Mouse (Mus musculus): Measurements from ENCODE around the gene Oard1. TPM values are rescaled to one million over a fixed set of nuclear protein-coding genes. Genes with fewer than 3 reads are reported as not detected.

Gene Oard1
- polyA plus RNA-seq, 1 experiment from 2014 or later, result 76.8 TPM

DNA sequence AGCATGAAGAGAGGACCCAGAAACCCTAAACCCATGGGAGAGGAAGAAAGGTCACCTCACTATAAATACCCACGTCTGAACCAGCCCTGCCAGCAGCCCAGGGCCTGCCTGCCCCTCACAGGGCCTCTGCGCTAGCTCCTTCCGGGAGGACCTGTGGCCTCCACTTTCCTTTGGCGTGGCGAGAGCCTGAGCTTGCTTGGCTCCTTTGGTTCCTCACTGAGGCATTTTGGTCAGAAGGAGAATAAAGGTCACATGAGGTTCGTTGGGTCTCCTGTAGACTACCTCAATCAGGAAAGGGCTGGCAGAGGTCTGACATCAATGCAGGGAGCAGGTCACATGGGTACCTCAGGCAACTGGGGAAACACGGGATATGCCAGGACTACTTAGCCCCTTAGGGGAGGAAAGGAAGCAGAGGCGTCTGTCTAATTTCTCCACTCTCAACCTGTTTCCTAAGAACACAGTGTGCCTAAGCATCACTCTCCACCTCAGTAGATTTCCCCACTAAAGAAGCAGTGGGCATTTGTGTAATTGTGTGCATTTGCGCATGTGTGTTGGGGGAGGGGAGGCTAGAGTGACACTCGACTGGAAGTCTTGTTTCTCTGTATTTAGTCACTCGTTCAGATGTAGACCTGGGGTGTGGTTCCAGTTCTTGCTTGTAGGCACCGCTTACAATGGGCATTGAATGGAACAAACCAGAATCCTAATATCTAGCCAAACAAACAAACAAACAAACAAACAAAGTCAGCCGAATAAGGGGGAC is 17.4 kb downstream of the Oard1 start:
- Histone ChIP-seq H3K9me3 (ENCODE audit: control insufficient read depth, low read length) (no peaks in the 10 kb centered on the region), H3K4me1 (replicated peaks; ENCODE audit: control insufficient read depth, insufficient read depth, low read length) (peaks cover 30% of the 10 kb centered on the region), H3K27ac (ENCODE audit: low read depth, low read length) (no peak overlapping the region; the same call in 1 of the 2 replicates), H3K4me3 (ENCODE audit: low read depth, low read length) (no peak overlapping the region), H3K36me3 (ENCODE audit: control insufficient read depth, insufficient read depth, low read length) (no peaks in the 10 kb centered on the region), H3K4me2 (no peak overlapping the region; the same call in 1 of the 2 replicates), H3K9ac (ENCODE audit: low read depth, low read length) (no peak overlapping the region), H3K27me3 (replicated peaks; ENCODE audit: control insufficient read depth, insufficient read depth, low read length) (no peaks in the 10 kb centered on the region)
- no peak for ATAC-seq (replicated peaks; ENCODE audit: low FRiP score)
- DNase-seq (ENCODE audit: low spot score), result no peak
- 57% methylated on average over 13 of the region's 13 CpGs for WGBS

DNA sequence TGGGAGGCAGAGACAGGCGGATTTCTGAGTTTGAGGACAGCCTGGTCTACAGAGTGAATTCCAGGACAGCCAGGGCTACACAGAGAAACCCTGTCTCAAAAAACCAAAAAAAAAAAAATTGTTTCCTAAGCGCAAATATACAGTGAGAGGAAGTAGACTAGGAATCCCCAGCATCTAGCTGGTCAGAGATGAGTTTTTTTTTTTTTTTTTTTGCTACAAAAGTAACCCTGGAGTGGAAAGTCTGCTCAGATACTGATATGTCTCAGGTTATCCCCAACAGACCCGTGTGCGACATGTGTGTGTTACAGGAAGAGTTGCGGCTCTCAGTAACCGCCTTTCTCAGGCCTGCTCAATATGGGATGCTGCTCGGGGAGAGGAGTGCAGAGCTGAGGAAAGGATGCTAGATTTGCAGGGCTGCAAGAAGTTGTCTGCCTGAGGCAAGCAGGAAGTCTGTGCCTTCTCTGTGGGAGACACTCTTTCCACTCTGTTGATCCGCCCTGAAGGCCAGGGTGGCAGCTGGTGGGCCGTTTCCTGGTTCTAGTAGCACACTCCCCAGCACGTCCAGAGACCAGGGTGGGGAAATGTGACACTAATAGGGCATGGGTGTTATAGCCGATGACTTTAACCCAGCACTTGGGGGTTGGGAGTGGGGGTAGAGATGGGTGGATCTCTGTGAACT is 18.2 kb downstream of the Oard1 start:
- no peak for ATAC-seq (replicated peaks; ENCODE audit: low FRiP score)
- DNase-seq (ENCODE audit: low spot score), result no peak
- Histone ChIP-seq H3K4me3 (ENCODE audit: low read depth, low read length) (no peak overlapping the region), H3K4me1 (replicated peaks; ENCODE audit: control insufficient read depth, insufficient read depth, low read length) (peaks cover 38% of the 10 kb centered on the region), H3K36me3 (ENCODE audit: control insufficient read depth, insufficient read depth, low read length) (no peaks in the 10 kb centered on the region), H3K9ac (ENCODE audit: low read depth, low read length) (no peak overlapping the region; the same call in 1 of the 2 replicates), H3K9me3 (ENCODE audit: control insufficient read depth, low read length) (no peaks in the 10 kb centered on the region), H3K27ac (ENCODE audit: low read depth, low read length) (no peak overlapping the region), H3K4me2 (no peak overlapping the region), H3K27me3 (replicated peaks; ENCODE audit: control insufficient read depth, insufficient read depth, low read length) (no peaks in the 10 kb centered on the region)
- 56% methylated on average over 11 of the region's 11 CpGs for WGBS

DNA sequence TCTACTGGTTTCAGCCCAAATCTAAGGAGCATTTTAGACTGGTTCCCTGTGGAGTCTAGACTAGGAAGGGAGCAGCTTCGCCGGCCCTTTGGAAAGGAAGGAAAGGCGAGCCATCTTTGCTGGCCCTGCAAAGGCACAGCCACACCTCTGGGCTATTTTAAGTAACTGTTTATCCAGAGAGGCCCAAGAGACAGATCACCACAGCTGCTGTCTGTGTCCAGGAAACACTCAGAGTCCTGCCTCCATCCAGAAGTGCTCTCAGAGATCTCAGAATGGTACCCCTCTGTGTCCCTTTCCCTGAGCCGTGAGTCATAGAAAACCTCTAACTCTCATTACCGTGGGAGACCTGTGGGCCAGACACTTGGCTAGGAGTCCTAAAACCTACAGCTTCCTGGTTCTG is 20.6 kb downstream of the Oard1 start:
- Histone ChIP-seq H3K9me3 (ENCODE audit: control insufficient read depth, low read length) (no peaks in the 10 kb centered on the region), H3K9ac (ENCODE audit: low read depth, low read length) (0 out of 2 replicates have a peak overlapping the region, but pooled peaks have one; percentile 20), H3K27me3 (replicated peaks; ENCODE audit: control insufficient read depth, insufficient read depth, low read length) (no peaks in the 10 kb centered on the region), H3K27ac (ENCODE audit: low read depth, low read length) (0 out of 2 replicates have a peak overlapping the region, but pooled peaks have one; percentile 19), H3K36me3 (ENCODE audit: control insufficient read depth, insufficient read depth, low read length) (no peaks in the 10 kb centered on the region), H3K4me1 (replicated peaks; ENCODE audit: control insufficient read depth, insufficient read depth, low read length) (peaks cover 40% of the 10 kb centered on the region), H3K4me2 (no peak overlapping the region), H3K4me3 (ENCODE audit: low read depth, low read length) (no peak overlapping the region)
- DNase-seq (ENCODE audit: low spot score) (no peak), ATAC-seq (replicated peaks; ENCODE audit: low FRiP score) (no peak)
- WGBS, result 21% methylated on average over 5 of the region's 5 CpGs

DNA sequence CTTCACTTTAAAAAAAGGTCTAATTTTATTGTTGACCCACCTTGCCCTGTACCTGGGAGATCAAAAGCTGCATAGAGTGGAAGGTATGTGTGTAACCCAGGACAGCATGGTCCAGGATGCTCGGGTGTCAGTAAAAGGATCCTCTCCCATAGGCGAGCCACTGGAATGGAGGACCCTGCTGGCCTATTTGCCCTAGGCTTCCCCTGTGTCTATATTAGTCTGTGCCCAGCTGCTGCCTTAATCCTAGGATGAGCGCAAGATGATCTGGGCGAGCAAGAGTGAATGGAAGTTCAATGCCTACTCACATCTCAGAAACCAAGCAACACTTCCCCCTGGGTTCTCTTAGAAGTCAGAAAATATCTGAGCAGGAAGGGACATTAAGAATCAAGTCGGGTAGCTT is 21.2 kb downstream of the Oard1 start:
- WGBS, result 68% methylated on average over 5 of the region's 5 CpGs
- DNase-seq (ENCODE audit: low spot score) (no peak), ATAC-seq (replicated peaks; ENCODE audit: low FRiP score) (no peak)
- no peak overlapping the region for H3K9ac ChIP-seq (ENCODE audit: low read depth, low read length)
- H3K9me3 ChIP-seq (ENCODE audit: control insufficient read depth, low read length), result no peaks in the 10 kb centered on the region
- no peak overlapping the region for H3K4me3 ChIP-seq (ENCODE audit: low read depth, low read length)
- H3K27me3 ChIP-seq (replicated peaks; ENCODE audit: control insufficient read depth, insufficient read depth, low read length), result no peaks in the 10 kb centered on the region
- no peak overlapping the region for H3K4me2 ChIP-seq
- peaks cover 35% of the 10 kb centered on the region for H3K4me1 ChIP-seq (replicated peaks; ENCODE audit: control insufficient read depth, insufficient read depth, low read length)
- no peak overlapping the region for H3K27ac ChIP-seq (ENCODE audit: low read depth, low read length)
- no peaks in the 10 kb centered on the region for H3K36me3 ChIP-seq (ENCODE audit: control insufficient read depth, insufficient read depth, low read length)

DNA sequence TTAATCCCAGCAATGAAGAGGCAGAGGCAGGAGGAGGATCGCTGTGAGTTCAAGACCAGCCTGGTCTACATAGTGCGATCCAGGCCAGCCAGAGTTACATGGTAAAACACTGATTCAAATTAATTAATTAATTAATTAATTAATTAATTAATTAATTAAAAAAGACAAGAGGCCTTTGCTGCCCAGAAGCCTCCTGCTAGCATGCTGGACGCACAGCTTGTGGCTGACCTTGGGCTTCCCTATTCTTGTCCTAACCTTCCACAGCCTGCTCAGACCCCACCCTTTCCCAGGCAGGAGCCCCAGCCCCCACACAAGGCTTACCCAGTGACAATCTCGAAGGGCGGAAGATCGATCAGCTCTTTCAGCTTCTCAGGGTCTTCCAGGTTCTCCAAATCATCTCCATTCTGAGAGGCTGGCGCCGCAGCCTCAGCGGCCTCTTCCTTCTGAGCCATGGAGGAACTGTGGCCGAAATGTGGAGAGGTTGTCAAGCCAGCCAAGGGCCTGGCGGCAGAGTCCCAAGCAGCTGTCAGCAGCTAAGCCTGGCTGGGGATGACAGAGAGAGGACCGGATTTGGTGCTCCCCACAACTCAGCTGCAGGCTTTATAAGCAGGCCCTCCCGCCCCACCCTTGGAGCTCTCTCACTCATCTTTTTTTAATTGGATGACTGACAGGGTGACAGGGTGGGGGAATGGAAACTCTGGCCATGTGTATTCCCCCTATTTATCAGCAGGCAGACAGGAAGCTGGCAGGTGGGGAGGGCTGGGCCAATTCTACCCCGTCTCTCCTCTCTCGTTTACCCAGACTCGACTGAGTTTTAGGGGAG is 22.6 kb downstream of the Oard1 start, which contains the start of gene Apobec2:
Gene Apobec2 (minus strand): TSS at position 773 of the 823 bp plus-strand sequence.
- Histone ChIP-seq H3K4me1 (replicated peaks; ENCODE audit: control insufficient read depth, insufficient read depth, low read length) (peaks cover 29% of the 10 kb centered on the region), H3K4me2 (peak within 1 kb of the TSS; percentile 47)
- no peak for DNase-seq (ENCODE audit: low spot score)

DNA sequence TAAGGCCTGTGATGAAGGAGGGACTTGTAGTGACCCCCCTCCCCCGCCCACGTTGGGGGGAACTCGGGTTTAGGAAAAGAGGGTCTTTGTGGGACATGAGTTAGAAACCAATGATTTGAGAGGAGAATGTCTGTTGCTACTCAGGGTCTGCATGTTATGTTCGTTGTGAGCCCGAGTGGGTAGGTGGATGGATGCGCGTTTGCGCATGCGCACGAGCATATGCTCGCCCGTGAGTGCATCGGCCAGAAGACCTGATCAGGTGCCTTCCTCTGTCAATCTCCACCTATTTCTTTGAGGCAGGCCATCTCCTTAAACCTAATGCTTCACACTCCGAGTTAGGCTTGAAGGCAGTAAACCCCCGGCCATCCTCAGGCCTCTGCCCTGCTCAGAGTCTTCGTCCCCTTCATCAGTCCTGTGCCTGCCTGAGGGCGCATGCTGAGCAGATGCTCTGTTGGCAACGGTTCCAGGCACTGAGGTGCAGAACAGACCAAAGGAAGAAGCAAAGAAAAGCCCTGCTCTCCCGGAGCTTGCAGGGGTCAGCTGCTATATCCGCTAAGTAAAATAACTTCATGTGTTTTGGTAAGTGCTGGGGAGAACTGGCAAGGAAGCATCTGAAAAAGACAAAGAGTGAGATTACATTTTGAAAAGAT is 23.3 kb downstream of the Oard1 start:
- H3K36me3 ChIP-seq (ENCODE audit: control insufficient read depth, insufficient read depth, low read length), result no peaks in the 10 kb centered on the region
- no peak overlapping the region for H3K4me3 ChIP-seq (ENCODE audit: low read depth, low read length)
- no peak overlapping the region for H3K9ac ChIP-seq (ENCODE audit: low read depth, low read length)
- DNase-seq (ENCODE audit: low spot score), result no peak
- ATAC-seq (replicated peaks; ENCODE audit: low FRiP score), result no peak
- H3K27ac ChIP-seq (ENCODE audit: low read depth, low read length), result no peak overlapping the region; the same call in 1 of the 2 replicates
- WGBS, result 80% methylated on average over 20 of the region's 20 CpGs
- no peaks in the 10 kb centered on the region for H3K27me3 ChIP-seq (replicated peaks; ENCODE audit: control insufficient read depth, insufficient read depth, low read length)
- H3K9me3 ChIP-seq (ENCODE audit: control insufficient read depth, low read length), result no peaks in the 10 kb centered on the region
- H3K4me1 ChIP-seq (replicated peaks; ENCODE audit: control insufficient read depth, insufficient read depth, low read length), result peaks cover 33% of the 10 kb centered on the region
- no peak overlapping the region for H3K4me2 ChIP-seq

More for the DNA sequence above, 22.6 kb downstream of the Oard1 start, which contains the start of gene Apobec2:
- Histone ChIP-seq H3K4me3 (ENCODE audit: low read depth, low read length) (no peak within 1 kb of the TSS), H3K9me3 (ENCODE audit: control insufficient read depth, low read length) (no peaks in the 10 kb centered on the region), H3K27me3 (replicated peaks; ENCODE audit: control insufficient read depth, insufficient read depth, low read length) (no peaks in the 10 kb centered on the region), H3K9ac (ENCODE audit: low read depth, low read length) (0 out of 2 replicates have a peak within 1 kb of the TSS, but pooled peaks have one; percentile 11), H3K36me3 (ENCODE audit: control insufficient read depth, insufficient read depth, low read length) (no peaks in the 10 kb centered on the region), H3K27ac (ENCODE audit: low read depth, low read length) (no peak within 1 kb of the TSS; the same call in 1 of the 2 replicates)
- ATAC-seq (replicated peaks; ENCODE audit: low FRiP score), result peak; percentile 61
- 37% methylated on average over 16 of the region's 16 CpGs for WGBS

DNA sequence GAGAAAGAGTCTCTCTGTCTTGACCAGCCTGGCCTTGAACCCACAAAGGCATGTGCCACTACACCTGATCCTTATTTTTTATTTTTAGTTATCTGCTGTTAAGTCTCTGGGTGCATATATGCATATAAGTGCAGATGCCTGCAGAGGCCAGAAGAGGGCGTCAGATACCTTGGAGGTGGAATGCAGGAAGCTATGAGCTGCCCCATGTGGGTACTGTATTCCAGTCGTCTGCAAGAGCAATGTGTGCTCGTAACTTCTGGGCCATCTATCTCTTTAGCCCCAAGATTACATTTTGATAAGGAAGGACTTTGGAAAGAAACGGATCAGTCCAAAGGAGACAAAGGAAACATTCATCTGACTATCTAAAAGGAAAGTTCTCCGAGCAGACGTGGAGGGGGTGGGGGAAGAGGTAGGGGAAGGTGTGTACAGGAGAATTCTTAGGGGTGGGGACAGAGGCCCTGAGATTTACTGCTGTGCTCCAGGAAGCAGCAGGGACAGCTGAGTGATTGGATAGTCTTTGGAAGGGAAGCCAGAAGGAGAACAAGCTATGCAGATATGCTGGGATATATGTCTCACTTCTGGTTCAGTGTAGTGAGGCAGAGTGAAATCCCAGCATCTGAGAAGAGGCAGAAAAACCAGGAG is 24.0 kb downstream of the Oard1 start:
- Histone ChIP-seq H3K36me3 (ENCODE audit: control insufficient read depth, insufficient read depth, low read length) (no peaks in the 10 kb centered on the region), H3K4me1 (replicated peaks; ENCODE audit: control insufficient read depth, insufficient read depth, low read length) (peaks cover 30% of the 10 kb centered on the region), H3K27me3 (replicated peaks; ENCODE audit: control insufficient read depth, insufficient read depth, low read length) (no peaks in the 10 kb centered on the region), H3K4me2 (no peak overlapping the region), H3K27ac (ENCODE audit: low read depth, low read length) (no peak overlapping the region), H3K9me3 (ENCODE audit: control insufficient read depth, low read length) (no peaks in the 10 kb centered on the region), H3K4me3 (ENCODE audit: low read depth, low read length) (no peak overlapping the region), H3K9ac (ENCODE audit: low read depth, low read length) (no peak overlapping the region)
- DNase-seq (ENCODE audit: low spot score) (no peak), ATAC-seq (replicated peaks; ENCODE audit: low FRiP score) (no peak)
- 57% methylated on average over 6 of the region's 6 CpGs for WGBS

Data from liver, embryonic 11.5 days (tissue).